Mouse (Mus musculus) E14TG2a.4 (cell line): ENCODE results near the gene Antxr2.

Source experiments
- CTCF ChIP-seq: conservative IDR thresholded peaks from 2 replicates; pipeline ENCODE4 v1.5.1; 2014; ENCODE audit warnings: low read length
- NANOG ChIP-seq: IDR thresholded peaks from 2 replicates; pipeline ENCODE4 v1.6.1; 2014; ENCODE audit warnings: borderline replicate concordance, low read length, mixed read lengths
- POU5F1 ChIP-seq: IDR thresholded peaks from 2 replicates; pipeline ENCODE4 v1.6.1; 2014; ENCODE audit warnings: low read length, borderline replicate concordance

GRCm38 (mm10) chr5:98054834-98055233 is 24.0 kb upstream of the Antxr2 start:
- TF ChIP-seq CTCF, result no peak
- TF ChIP-seq POU5F1, result no peak
- no peak for TF ChIP-seq NANOG
